Mouse (Mus musculus) gastrocnemius, adult 2 months (tissue): ENCODE results near the gene Cd19. TPM values are rescaled to one million over a fixed set of nuclear protein-coding genes. Genes with fewer than 3 reads are reported as not detected.
"Not testable (repeated sequence)": the region's sequence is repeated elsewhere in the genome, so short reads cannot be mapped to it uniquely, and the experiment has no call there.

Source experiments
- DNase-seq: peaks from one replicate; pipeline ENCODE4 v3.0.0; 2022
- H3K27ac ChIP-seq: fragments of 200-600 bp; 2 replicates; pipeline ENCODE4 v1.8.1; 2022; ENCODE audit warnings: mild to moderate bottlenecking
- H3K4me3 ChIP-seq: fragments of 200-600 bp; 2 replicates; pipeline ENCODE4 v1.8.1; 2022; ENCODE audit warnings: mild to moderate bottlenecking, moderate library complexity
- CTCF ChIP-seq: fragments of 200-600 bp; IDR thresholded peaks from 2 replicates; pipeline ENCODE4 v1.8.1; 2022; ENCODE audit warnings: antibody characterized with exemption, mild to moderate bottlenecking, moderate library complexity
- intact Hi-C: fragments of 180-260 bp; cut with DNase I; formaldehyde crosslinking; loops from one replicate; pipeline ENCODE4 v1.15.1; 2025
- total RNA-seq, 2 experiments: library from RNA; stranded (reverse); gene quantifications; 2 replicates each; pipeline ENCODE4 v1.2.3; 2021

The Cd19 gene
- total RNA-seq, 2 experiments from 2014 or later = not detected

DNA sequence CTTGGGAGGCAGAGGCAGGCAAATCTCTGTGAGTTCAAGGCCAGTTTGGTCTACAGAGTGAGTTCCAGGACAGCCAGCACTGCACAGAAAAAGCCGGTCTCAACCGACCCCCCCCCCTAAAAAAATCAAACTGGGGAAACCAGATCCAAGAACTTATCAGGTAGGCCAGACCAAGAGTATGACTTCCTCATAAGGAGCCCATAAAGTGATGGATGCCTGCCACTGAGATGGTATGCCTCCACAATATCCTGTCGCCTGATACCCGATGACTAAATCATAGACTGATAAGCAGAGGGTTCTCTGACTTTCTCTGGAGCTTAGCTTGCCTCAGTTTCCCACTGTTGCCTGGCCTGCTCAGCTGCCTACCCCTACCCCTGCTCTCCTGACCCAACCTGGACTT lies 16.9 kb downstream of the Cd19 start:
- no peak for DNase-seq
- no peak overlapping the region for H3K27ac ChIP-seq
- intact Hi-C loops = loop anchor here (2.0 to 5.0 kb wide), 2 partner anchors 29 to 84 kb away; no protein-coding TSS in a partner anchor
- no peak for TF ChIP-seq CTCF
- H3K4me3 ChIP-seq = no peak overlapping the region

DNA sequence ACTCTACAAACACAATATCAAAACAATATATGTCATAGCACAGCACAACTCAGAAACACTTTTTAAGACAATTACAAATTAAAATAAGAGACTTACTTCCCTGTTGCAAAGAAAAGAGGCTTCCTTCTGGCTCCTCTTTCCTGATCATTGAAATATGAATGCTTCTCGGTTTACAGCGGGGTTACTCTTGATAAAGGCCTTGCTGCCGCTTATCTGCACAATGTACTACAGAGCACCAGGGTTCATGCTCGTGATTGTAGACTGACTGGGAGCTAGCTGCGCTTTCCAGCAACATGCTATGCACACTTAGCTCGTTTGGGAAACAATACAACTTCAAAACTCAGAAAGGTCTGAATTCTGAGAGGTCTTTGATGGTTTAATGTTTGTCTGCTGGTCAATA lies 17.5 kb downstream of the Cd19 start:
- DNase-seq = no peak
- intact Hi-C loops = loop anchor here (5.0 kb wide), 1 partner anchor 85 kb away; no protein-coding TSS in a partner anchor
- Histone ChIP-seq H3K4me3 (peak overlapping the region; percentile 21), H3K27ac (peak overlapping the region; percentile 64)
- no peak for TF ChIP-seq CTCF

DNA sequence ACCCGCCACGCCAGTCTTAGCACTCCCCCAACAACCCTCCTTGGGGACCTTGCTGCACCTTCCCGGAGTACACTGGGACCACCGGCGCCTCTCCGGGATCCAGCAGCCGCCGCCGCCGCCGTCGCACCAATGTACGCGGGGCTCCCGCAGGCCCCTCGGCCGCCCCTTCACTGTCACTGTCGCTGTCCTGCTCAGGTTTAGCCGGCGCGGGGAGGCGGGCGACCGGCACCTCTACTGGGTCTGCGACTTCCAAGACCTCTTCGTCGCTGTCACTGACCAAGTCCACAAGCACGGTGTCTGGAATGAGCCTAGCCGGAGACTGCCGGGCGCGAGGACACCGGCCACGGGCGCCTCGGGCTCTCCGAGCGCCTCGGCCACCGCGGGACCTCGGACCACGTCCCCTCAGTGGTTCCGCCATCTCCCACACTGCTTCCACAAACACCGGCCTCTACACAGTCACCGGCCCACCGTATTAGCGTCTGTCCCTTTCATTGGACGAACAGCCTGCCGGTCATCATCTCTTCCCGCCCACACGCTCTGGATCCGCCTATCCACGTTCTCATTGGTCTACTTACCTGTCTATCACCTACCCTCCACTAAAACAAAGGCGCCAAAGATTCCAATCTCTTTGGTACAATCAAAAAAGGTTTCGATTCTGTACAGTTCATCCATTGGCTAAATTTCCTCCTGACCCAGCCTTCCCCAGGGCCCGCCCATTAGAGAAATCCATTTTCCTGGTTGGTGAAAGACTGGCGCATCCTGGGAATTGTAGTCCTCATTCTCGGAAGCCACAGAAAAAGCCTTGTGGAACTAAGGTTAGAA lies 18.2 kb downstream of the Cd19 start, which contains the start of gene Nfatc2ip:
Gene Nfatc2ip (minus strand): TSS at position 440 of the 822 bp plus-strand sequence.
- intact Hi-C loops = loop anchor here (5.0 kb wide), 1 partner anchor 86 kb away; no protein-coding TSS in a partner anchor
- peak; percentile 92 for DNase-seq
- peak within 1 kb of the TSS; percentile 92 for H3K27ac ChIP-seq
- TF ChIP-seq CTCF = no peak
- peak within 1 kb of the TSS; percentile 76 for H3K4me3 ChIP-seq

DNA sequence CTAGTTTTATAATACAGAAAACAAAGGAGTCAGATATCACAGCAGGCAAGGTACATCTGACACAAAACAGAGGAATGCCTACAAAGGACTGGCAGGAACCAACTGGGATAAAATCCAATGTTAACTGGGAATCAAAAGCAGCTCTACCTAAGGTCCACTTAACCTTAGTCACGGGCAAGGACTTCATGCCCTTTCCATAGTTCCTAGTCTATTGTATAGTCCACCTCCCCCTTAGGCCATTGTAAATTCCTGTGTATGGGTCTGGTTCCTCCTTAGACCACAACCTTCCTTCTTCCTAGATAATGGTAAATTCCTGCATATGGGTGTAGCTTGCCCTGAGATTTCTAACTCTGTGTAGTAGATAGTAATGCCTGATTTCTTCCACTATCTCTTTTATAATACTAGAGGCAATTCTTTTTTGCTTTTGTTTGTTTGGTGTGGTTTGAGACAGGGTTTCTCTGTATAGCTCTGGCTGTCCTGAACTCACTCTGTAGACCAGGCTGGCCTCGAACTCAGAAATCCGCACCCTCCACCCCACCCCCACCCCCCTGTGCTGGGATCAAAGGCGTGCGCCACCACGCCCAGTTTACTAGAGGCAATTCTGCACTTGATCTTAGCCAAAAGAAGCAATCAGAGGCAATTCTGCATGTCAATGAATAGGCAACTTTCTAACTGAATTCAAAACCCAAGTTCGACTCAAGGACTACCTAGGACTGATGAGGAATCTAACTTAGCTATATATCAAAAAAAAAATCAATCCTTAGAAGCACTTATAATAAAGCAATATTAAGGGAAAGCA lies 22.4 kb downstream of the Cd19 start:
- not testable (repeated sequence) for H3K4me3 ChIP-seq

DNA sequence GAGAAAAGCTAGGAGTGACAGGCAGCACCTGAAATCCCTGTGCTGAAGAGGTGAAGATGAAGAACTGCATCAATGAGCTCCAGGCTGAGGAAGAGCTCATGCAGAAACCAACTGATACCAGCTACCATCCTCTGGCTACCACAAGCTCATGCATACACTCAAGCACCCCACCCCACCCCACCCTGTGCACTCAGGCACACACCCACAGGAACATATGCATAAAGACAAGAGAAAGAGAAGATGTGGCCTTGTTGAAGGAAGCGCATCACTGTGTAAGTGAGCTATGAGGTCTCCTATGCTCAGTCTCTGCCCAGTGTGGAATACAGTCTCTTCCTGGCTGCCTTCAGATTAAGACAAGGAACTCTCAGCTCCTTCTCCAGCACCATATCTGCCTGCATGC lies 26.5 kb downstream of the Cd19 start:
- no peak overlapping the region for H3K4me3 ChIP-seq
- no peak for DNase-seq
- intact Hi-C loops = no loop called here
- TF ChIP-seq CTCF = no peak
- H3K27ac ChIP-seq = no peak overlapping the region

More for the DNA sequence above, 22.4 kb downstream of the Cd19 start:
- intact Hi-C loops, H3K27ac ChIP-seq, DNase-seq: not testable (repeated sequence)

DNA sequence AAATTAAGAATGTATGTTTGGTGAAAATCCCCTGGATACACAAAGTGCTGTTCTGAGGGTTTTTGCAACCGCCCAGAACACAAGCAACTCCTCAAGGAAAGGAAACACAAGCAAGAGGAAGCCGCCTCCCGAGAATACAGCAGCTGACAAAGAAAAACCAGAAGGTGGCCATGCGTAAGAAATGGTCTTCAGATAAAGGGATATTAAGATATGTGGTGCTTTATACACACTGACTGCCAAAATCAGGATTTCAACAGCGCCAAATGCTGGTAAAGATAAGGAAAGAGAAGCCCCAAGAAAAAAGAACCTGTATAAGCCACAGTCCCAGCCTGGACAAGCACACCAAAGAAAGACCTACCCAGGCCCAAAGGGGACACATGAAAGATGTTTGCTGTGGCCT lies 31.1 kb downstream of the Cd19 start:
- no peak overlapping the region for H3K27ac ChIP-seq
- no peak for DNase-seq
- intact Hi-C loops = no loop called here
- no peak for TF ChIP-seq CTCF
- H3K4me3 ChIP-seq = no peak overlapping the region

DNA sequence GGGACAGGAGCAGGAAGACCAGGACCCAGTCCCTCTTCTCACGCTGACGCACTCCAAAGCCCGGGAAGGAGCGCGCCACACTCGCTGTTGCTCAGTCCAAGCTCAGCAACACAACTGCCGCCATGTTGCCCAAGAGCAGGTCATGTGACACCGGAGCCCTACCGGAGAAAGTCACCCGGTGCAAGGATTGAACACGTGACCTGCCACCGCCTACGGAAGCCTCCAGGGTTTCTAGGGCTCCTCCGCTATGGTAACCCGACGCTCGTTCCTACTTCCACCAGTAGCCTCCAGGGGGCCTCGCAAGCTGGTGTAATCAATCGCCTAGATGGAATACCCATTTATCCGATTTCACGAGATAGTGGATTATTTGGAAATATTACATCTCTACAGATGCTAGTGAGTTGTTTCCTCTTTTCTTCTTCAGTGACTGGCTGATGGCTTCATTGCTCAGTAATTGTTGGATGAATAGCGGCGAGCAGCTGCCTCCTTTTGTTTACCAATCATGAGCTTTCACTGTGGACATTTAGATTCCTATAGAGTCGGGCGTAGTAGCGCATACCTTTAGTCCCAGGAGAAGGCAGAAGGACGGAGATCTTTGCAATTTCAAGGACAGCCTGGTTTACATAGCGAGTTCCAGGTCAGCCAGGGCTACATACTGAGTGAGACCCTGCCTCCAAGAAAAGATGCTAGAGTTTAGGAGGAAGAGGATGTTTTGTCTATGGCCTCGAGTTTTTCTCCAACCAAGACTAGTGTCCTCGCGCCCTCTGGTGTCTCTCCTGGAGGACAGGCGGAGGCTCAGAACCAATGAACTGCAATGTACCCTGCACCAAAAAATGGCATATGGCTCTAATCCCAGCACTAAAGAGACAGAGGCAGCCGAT lies 37.2 kb downstream of the Cd19 start, which contains the start of gene Spns1:
Gene Spns1 (minus strand): TSS at position 173 of the 881 bp plus-strand sequence.
- peak; percentile 96 for DNase-seq
- Histone ChIP-seq H3K27ac (peak within 1 kb of the TSS; percentile 88), H3K4me3 (peak within 1 kb of the TSS; percentile 100)
- TF ChIP-seq CTCF = peak; percentile 88
- intact Hi-C loops = loop anchor here (1.0 kb wide), 2 partner anchors 54 to 105 kb away; partner anchors contain the start of gene Sbk1

DNA sequence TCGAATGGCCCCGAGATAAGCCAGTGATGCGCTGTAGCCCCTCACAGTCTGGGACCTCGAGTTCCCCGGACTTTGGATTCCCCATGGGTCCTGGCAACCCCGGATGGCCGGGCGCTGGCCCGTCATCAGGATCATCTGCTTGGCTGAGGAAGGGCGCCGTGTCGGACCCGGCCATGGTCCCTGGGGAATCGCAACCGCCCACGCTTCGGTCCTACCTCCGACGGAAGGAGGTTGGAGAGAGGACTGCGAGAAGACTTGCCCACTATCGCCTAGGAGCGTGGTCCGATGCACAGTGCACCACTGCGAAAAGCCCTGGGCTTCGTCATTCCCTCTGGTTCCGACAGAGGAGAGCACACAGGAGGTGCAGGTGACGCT lies 37.8 kb downstream of the Cd19 start:
- intact Hi-C loops = loop anchor here (1.0 kb wide), 2 partner anchors 54 to 105 kb away; partner anchors contain the start of gene Sbk1
- H3K27ac ChIP-seq = peak overlapping the region; percentile 88

DNA sequence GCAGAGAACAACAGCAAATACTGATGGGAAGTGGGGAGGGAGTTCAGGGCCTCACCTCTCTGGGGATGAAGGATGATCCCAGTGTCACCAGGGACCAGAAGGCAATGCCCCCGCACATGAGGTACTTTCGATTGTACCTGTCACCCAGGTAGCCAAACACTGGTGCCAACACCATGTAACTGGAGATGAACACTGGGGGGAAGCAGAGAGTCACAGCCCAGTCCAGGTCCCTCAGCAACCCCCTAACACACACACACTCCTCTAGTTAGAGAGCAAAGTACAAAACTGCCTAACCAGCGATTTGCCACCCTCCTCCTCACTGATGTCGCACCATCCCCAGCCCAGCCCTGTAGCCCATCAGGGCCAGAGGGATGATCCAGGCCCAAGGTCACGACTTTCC lies 39.7 kb downstream of the Cd19 start:
- H3K27ac ChIP-seq = no peak overlapping the region
- intact Hi-C loops = no loop called here
- DNase-seq = no peak
- TF ChIP-seq CTCF = no peak
- no peak overlapping the region for H3K4me3 ChIP-seq

More for the DNA sequence above, 37.8 kb downstream of the Cd19 start:
- no peak for TF ChIP-seq CTCF
- H3K4me3 ChIP-seq = peak overlapping the region; percentile 100
- DNase-seq = peak; percentile 41

DNA sequence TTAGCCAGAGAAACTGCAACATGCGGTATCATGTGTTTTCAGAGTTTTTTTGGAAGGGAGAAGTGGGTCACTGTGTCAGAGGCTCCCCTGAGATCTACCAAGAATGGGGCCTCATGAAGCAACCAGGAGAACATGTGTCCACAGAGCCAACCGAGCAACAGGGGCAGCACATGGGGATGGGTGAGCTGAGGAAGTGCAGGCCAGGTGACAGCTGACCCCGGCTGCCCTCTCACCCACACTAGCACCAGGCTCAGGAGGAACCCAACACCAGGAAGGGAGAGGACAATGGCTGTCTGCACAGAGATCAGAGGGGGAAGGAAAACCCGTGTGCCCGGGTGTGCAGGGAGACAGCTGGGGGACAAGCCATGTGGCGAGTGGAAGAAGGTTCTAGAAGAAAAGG lies 40.2 kb downstream of the Cd19 start:
- Histone ChIP-seq H3K27ac (no peak overlapping the region), H3K4me3 (no peak overlapping the region)
- intact Hi-C loops = no loop called here
- TF ChIP-seq CTCF = no peak
- DNase-seq = no peak

DNA sequence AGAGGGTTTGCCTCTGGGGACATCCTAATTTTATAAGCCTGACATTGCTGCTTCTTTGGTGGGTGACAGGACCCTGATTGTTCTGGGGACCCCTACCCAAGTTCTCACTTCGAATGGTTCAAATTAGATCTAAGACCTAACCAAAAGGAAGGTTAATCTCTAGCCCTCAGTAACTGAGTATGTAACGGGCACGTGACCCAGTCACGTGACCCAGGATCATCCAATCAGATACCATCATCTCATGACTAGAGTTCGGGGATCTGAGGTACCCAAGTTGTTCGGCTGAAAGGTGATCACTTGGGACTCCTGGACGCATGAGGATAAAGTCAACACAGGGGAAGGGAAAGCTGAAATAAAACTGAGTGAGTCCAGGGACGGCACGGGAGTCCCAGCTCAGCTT lies 41.7 kb downstream of the Cd19 start:
- TF ChIP-seq CTCF = no peak
- Histone ChIP-seq H3K4me3 (no peak overlapping the region), H3K27ac (no peak overlapping the region)
- intact Hi-C loops = no loop called here
- DNase-seq = no peak

DNA sequence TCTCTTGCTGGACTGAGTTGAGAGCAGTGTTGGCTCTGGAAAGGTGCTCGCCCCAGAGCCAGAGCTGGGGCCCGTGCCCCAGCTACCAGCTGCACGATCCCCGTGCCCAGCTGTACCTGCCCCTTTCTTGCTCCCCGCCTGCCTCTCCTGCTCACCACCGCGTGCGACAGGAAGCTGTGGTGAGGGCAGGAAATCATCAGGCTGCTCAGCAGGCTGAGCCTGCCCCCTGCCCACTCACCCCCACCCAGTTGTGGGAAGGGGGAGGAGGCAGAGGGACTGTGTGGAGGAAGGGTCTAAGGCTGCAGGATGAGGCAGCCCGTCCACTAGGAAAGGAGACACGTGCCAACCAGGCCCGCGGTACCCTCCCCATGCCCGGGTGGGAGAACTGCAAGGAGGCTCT lies 45.3 kb downstream of the Cd19 start, which contains the start of gene Lat:
Gene Lat (minus strand): TSS at position 178 of the 400 bp plus-strand sequence.
- intact Hi-C loops = no loop called here
- no peak within 1 kb of the TSS for H3K27ac ChIP-seq
- no peak for TF ChIP-seq CTCF
- H3K4me3 ChIP-seq = no peak within 1 kb of the TSS
- DNase-seq = no peak
